Mouse (Mus musculus) olfactory bulb, adult 2 months (tissue): ENCODE measurements around the gene Tmem145.

Source experiments
- CTCF ChIP-seq: fragments of 200-500 bp; IDR thresholded peaks from 2 replicates; pipeline ENCODE4 v1.5.1; 2012; ENCODE audit warnings: low read depth, mild to moderate bottlenecking, low read length, moderate library complexity; ENCODE audit not compliant: insufficient read depth
- POLR2A ChIP-seq: fragments of 200-500 bp; IDR thresholded peaks from 2 replicates; pipeline ENCODE4 v1.6.1; 2012; ENCODE audit warnings: mild to moderate bottlenecking, low read depth, low read length, moderate library complexity; ENCODE audit not compliant: insufficient read depth

DNA sequence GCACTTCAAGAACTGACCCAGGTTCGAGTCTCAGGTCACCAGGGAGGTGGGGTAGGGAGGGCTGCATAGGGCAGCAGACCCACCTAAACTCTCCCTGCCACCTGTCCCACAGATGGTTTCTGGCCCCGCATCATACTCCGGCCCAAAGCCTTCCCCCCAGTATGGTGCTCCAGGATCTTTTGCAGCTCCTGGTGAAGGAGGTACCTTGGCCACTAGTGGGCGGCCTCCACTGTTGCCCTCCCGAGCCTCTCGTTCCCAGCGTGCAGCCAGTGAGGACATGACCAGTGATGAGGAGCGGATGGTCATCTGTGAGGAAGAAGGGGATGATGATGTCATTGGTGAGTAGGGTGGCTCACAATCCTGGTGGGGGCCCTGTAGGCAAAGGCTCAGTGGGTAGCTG, 18.9 kb upstream of the Tmem145 start:
- no peak for TF ChIP-seq CTCF
- no peak for TF ChIP-seq POLR2A
